Mouse (Mus musculus): Measurements from ENCODE around the gene Lsm14b. TPM values are rescaled to one million over a fixed set of nuclear protein-coding genes. Genes with fewer than 3 reads are reported as not detected.

Lsm14b gene
- total and polyA plus RNA-seq, 2 experiments from 2014 or later = 23.6 to 118 TPM

GRCm38 (mm10) chr2:180006352-180007017, 18.3 kb upstream of the Lsm14b start:
- Histone ChIP-seq H3K4me2 (ENCODE audit: low read depth, low read length, poor library complexity, severe bottlenecking) (no peak overlapping the region), H3K36me3 (ENCODE audit: insufficient read depth, low read length) (no peaks in the 10 kb centered on the region), H3K27me3 (ENCODE audit: insufficient read depth, low read length) (no peaks in the 10 kb centered on the region), H3K4me1 (ENCODE audit: insufficient read depth, low read length) (no peaks in the 10 kb centered on the region), H3K27ac (ENCODE audit: low read depth, low read length) (no peak overlapping the region), H3K9ac (replicated peaks; ENCODE audit: low read length, poor library complexity, severe bottlenecking) (no peak overlapping the region), H3K9me3 (ENCODE audit: low read length) (no peaks in the 10 kb centered on the region), H3K4me3 (ENCODE audit: low read depth, low read length) (no peak overlapping the region)
- ATAC-seq (ENCODE audit: low FRiP score) = no peak
- WGBS = 40% methylated on average over 9 of the region's 9 CpGs
- DNase-seq (ENCODE audit: low spot score) = no peak
- TF ChIP-seq CTCF (IDR thresholded peaks at IDR 0.05) = no peak

- H3K27ac ChIP-seq (ENCODE audit: low read depth, low read length) = no peak overlapping the region
- H3K4me3 ChIP-seq (ENCODE audit: low read depth, low read length) = no peak overlapping the region
- 94% methylated on average over 7 of the region's 7 CpGs for WGBS
- H3K36me3 ChIP-seq (ENCODE audit: insufficient read depth, low read length) = no peaks in the 10 kb centered on the region
- no peak overlapping the region for H3K9ac ChIP-seq (replicated peaks; ENCODE audit: low read length, poor library complexity, severe bottlenecking)
- ATAC-seq (ENCODE audit: low FRiP score) (no peak), DNase-seq (ENCODE audit: low spot score) (no peak)
- no peak for TF ChIP-seq CTCF (IDR thresholded peaks at IDR 0.05)
- no peaks in the 10 kb centered on the region for H3K9me3 ChIP-seq (ENCODE audit: low read length)
- H3K27me3 ChIP-seq (ENCODE audit: insufficient read depth, low read length) = no peaks in the 10 kb centered on the region
- H3K4me1 ChIP-seq (ENCODE audit: insufficient read depth, low read length) = no peaks in the 10 kb centered on the region
- H3K4me2 ChIP-seq (ENCODE audit: low read depth, low read length, poor library complexity, severe bottlenecking) = no peak overlapping the region
Measured at GRCm38 (mm10) chr2:180010686-180011085, 14.1 kb upstream of the Lsm14b start.

GRCm38 (mm10) chr2:180011370-180011769, 13.4 kb upstream of the Lsm14b start:
- Histone ChIP-seq H3K27me3 (ENCODE audit: insufficient read depth, low read length) (no peaks in the 10 kb centered on the region), H3K9me3 (ENCODE audit: low read length) (no peaks in the 10 kb centered on the region), H3K4me2 (ENCODE audit: low read depth, low read length, poor library complexity, severe bottlenecking) (no peak overlapping the region), H3K4me1 (ENCODE audit: insufficient read depth, low read length) (no peaks in the 10 kb centered on the region), H3K9ac (replicated peaks; ENCODE audit: low read length, poor library complexity, severe bottlenecking) (no peak overlapping the region), H3K4me3 (ENCODE audit: low read depth, low read length) (no peak overlapping the region), H3K27ac (ENCODE audit: low read depth, low read length) (no peak overlapping the region), H3K36me3 (ENCODE audit: insufficient read depth, low read length) (no peaks in the 10 kb centered on the region)
- no peak for TF ChIP-seq CTCF (IDR thresholded peaks at IDR 0.05)
- ATAC-seq (ENCODE audit: low FRiP score) = no peak
- 83% methylated on average over 6 of the region's 6 CpGs for WGBS
- DNase-seq (ENCODE audit: low spot score) = no peak

GRCm38 (mm10) chr2:180013686-180014085, 11.1 kb upstream of the Lsm14b start:
- DNase-seq (ENCODE audit: low spot score) (no peak), ATAC-seq (ENCODE audit: low FRiP score) (no peak)
- no peak overlapping the region for H3K9ac ChIP-seq (replicated peaks; ENCODE audit: low read length, poor library complexity, severe bottlenecking)
- H3K9me3 ChIP-seq (ENCODE audit: low read length) = no peaks in the 10 kb centered on the region
- no peaks in the 10 kb centered on the region for H3K36me3 ChIP-seq (ENCODE audit: insufficient read depth, low read length)
- H3K27me3 ChIP-seq (ENCODE audit: insufficient read depth, low read length) = no peaks in the 10 kb centered on the region
- TF ChIP-seq CTCF (IDR thresholded peaks at IDR 0.05) = no peak
- WGBS = 93% methylated on average over 7 of the region's 7 CpGs
- no peak overlapping the region for H3K4me2 ChIP-seq (ENCODE audit: low read depth, low read length, poor library complexity, severe bottlenecking)
- no peak overlapping the region for H3K27ac ChIP-seq (ENCODE audit: low read depth, low read length)
- H3K4me1 ChIP-seq (ENCODE audit: insufficient read depth, low read length) = no peaks in the 10 kb centered on the region
- no peak overlapping the region for H3K4me3 ChIP-seq (ENCODE audit: low read depth, low read length)

- Histone ChIP-seq H3K9me3 (ENCODE audit: low read length) (no peaks in the 10 kb centered on the region), H3K36me3 (ENCODE audit: insufficient read depth, low read length) (no peaks in the 10 kb centered on the region), H3K4me1 (ENCODE audit: insufficient read depth, low read length) (no peaks in the 10 kb centered on the region), H3K4me2 (ENCODE audit: low read depth, low read length, poor library complexity, severe bottlenecking) (no peak overlapping the region), H3K27ac (ENCODE audit: low read depth, low read length) (no peak overlapping the region), H3K9ac (replicated peaks; ENCODE audit: low read length, poor library complexity, severe bottlenecking) (no peak overlapping the region), H3K4me3 (ENCODE audit: low read depth, low read length) (no peak overlapping the region), H3K27me3 (ENCODE audit: insufficient read depth, low read length) (peaks cover 4% of the 10 kb centered on the region; the same call in 1 of the 2 replicates)
- DNase-seq (ENCODE audit: low spot score) (no peak), ATAC-seq (ENCODE audit: low FRiP score) (no peak)
- no peak for TF ChIP-seq CTCF (IDR thresholded peaks at IDR 0.05)
- 59% methylated on average over 4 of the region's 4 CpGs for WGBS
Measured at GRCm38 (mm10) chr2:180017632-180018031, 7.2 kb upstream of the Lsm14b start.

- ATAC-seq (ENCODE audit: low FRiP score) (no peak), DNase-seq (ENCODE audit: low spot score) (no peak)
- whole genome bisulfite sequencing = 85% methylated on average over 9 of the region's 9 CpGs
- peaks cover 4% of the 10 kb centered on the region; the same call in 1 of the 2 replicates for H3K27me3 ChIP-seq (ENCODE audit: insufficient read depth, low read length)
- H3K4me2 ChIP-seq (ENCODE audit: low read depth, low read length, poor library complexity, severe bottlenecking) = no peak overlapping the region
- no peak overlapping the region for H3K27ac ChIP-seq (ENCODE audit: low read depth, low read length)
- no peak overlapping the region for H3K4me3 ChIP-seq (ENCODE audit: low read depth, low read length)
- no peak overlapping the region for H3K9ac ChIP-seq (replicated peaks; ENCODE audit: low read length, poor library complexity, severe bottlenecking)
- no peaks in the 10 kb centered on the region for H3K4me1 ChIP-seq (ENCODE audit: insufficient read depth, low read length)
- TF ChIP-seq CTCF (IDR thresholded peaks at IDR 0.05) = no peak
- no peaks in the 10 kb centered on the region for H3K36me3 ChIP-seq (ENCODE audit: insufficient read depth, low read length)
- no peaks in the 10 kb centered on the region for H3K9me3 ChIP-seq (ENCODE audit: low read length)
Measured at GRCm38 (mm10) chr2:180018573-180018972, 6.2 kb upstream of the Lsm14b start.

Data from midbrain, postnatal 0 days (tissue).